Mouse (Mus musculus): ENCODE results near the gene Gucy2d.

The Gucy2d gene

DNA sequence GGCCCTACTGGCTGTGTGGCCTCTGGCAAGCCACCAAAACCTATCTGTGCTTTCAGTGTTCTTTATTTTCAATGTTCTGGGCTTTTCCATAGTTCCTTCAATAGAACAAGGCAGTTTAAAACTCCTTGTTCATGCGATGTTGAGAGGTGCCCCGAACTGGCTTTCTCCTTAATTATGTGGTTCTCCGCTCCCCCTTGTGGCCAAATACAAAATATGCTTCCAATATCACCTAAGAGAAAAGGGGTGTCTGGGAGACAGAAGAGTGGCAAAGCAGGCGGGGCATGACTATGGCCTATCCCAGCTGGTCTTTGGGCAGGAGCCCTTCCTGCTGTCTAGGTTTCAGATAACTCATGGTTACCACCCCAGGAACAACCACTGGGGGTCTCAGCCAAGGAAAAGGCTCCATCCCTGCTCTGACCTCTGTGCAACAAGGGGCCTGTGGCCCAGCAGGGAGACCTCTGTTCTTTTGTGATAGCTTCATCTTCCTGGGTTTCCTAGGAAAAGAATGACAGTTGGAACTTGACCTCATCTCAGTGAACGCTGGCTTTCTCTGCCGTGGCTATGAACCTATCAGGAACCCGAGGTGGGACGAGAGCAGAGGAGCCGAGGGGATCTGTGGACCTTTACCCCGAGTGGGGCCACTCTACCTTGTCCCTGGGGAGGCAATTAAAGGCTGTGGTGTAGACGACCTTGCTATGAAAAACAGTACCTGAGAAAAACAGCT, 7.5 kb downstream of the Gucy2d start:
- peak; percentile 69 for DNase-seq (ENCODE audit: low spot score)

GRCm38 (mm10) chr7:98448309-98448630, 8.1 kb downstream of the Gucy2d start:
- DNase-seq (ENCODE audit: low spot score) = no peak

DNA sequence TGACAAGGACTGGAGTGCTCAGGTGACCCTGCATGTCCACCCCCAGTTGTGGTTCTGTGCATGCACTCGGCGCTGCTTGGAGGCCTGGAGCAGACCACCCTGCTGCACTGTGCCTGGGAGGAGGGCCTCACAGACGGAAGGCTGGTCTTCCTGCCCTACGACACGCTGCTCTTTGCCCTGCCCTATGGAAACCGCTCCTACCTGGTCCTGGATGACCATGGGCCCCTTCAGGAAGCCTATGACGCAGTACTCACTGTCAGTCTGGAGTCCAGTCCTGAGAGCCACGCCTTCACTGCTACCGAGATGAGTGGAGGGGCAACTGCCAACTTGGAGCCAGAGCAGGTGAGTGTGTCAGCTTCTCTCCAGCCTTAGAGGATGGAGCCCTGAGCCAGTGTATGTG, 9.5 kb downstream of the Gucy2d start:
- DNase-seq (ENCODE audit: low spot score) = no peak

- no peak for DNase-seq (ENCODE audit: low spot score)
Observed at GRCm38 (mm10) chr7:98454397-98455120, 14.3 kb downstream of the Gucy2d start.

DNA sequence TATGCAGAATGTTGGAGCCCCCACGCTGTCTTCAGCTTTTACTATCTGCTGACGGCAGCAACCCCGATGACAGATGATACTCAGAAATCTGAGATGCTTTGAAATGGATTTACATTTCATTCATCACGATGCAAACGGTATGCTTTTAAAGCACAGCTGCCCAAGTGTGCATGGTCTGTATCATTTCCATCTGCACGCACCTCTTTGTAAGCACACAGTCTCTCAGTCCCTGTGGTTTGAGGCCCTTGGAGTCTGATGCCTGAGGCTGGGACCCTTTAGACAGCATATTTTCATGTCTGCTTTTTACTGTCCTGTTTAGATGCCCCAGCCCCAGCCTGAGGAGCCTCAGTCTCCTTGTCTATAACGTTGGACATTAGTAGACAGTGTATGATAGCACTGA, 20.1 kb downstream of the Gucy2d start:
- no peak for DNase-seq (ENCODE audit: low spot score)

GRCm38 (mm10) chr7:98469089-98469488, 28.9 kb downstream of the Gucy2d start:
- no peak for DNase-seq (ENCODE audit: low spot score)

- no peak for DNase-seq (ENCODE audit: low spot score)
Observed at GRCm38 (mm10) chr7:98472529-98472928, 32.3 kb downstream of the Gucy2d start.

DNA sequence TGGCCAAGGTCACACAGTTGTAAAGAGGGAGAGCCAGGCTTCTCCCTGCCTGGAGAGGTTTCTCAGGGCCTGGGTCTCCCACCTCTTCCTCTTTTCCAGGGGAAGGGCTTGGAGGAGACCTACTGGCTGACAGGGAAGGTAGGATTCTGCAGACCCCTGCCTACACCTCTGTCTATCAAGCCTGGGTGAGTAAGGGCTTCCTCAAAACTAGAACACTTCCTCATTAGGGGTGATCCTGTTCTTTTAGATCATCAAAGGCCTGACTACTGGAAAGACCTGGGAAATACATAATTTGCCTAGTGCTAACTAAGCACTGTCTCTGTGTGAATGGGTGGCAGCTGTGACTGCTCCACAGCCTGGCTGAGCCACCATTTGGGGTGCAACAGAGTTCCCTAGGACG, 34.3 kb downstream of the Gucy2d start:
- DNase-seq (ENCODE audit: low spot score) = no peak

DNA sequence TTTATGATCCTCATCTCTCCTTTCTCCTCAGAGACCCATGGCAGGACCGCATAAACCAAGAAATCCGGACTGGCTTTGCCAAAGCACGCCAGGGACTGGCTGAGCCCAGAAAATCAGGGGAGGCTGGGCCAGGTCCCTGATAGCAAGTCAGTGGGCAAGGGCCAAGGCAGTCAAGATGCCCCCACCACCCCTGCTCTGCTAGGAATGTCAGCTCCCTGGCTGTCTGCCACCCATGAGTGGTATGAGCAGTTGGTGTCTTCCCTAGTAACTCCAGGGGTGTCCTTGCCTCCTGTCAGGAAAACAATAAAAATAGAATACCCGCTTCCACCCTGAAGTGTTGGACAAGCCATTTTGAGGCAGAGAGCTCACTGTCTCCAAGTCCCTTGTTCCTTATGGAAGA, 36.9 kb downstream of the Gucy2d start:
- no peak for DNase-seq (ENCODE audit: low spot score)

- DNase-seq (ENCODE audit: low spot score) = no peak
Observed at GRCm38 (mm10) chr7:98480481-98480880, 40.3 kb downstream of the Gucy2d start.

- peak; percentile 82 for DNase-seq (ENCODE audit: low spot score)
Observed at GRCm38 (mm10) chr7:98481066-98481734, 41.0 kb downstream of the Gucy2d start.

DNA sequence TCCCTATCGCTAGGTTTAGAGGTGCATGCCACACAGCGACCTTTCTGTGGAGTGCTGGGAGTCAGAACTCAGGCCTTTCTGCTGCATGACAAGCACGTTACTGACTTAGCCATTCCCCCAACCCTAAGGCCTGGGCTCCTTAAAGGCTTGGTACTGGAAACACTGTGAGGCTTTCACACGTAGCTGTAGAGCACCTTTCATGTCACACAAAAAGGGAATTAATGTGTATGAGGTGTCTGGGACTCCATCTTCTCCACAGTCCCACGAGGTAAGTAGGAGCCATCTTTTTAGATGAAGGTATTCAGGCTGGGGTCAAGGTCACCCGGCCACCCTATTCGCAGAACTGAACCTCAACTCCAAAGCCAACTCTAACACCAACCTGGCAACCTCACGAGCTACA, 41.6 kb downstream of the Gucy2d start:
- DNase-seq (ENCODE audit: low spot score) = no peak

- no peak for DNase-seq (ENCODE audit: low spot score)
Observed at GRCm38 (mm10) chr7:98482551-98483267, 42.5 kb downstream of the Gucy2d start.

DNA sequence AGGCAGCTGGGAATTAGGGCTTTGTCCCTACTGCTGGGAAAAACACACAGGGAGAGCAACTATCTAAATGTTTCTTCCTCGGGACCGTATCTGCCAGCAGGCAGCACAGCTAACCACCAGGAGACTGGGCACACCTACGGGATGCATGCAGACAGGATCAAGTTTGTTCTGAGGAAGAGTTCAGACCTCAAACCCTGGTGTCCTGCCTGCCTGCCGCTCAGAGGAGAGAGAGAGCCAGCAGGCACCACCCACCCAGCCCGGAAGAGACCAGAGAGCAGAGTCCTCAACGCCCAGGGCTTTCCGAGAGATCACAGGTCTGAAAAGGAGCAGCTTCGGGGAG, 43.0 kb downstream of the Gucy2d start:
- no peak for DNase-seq (ENCODE audit: low spot score)

DNA sequence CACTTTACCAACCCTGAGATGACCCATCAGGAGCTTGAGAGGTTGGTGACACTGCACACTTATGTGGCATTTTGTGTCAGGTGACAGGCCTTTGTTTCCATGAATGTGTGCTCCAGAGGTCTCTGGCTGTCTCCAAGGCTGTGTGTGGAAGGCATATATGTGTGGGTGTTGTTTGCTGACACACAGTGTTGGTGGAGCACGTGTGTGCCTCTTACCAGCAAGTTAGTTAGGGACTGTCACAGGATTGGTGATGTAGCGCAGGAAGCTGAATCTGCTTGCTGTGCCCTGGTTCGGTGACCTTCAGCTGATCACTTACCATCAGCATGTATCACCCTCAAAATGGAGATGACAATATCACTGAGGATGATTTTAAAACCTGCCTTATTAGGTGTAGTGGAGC, 44.7 kb downstream of the Gucy2d start:
- no peak for DNase-seq (ENCODE audit: low spot score)

DNA sequence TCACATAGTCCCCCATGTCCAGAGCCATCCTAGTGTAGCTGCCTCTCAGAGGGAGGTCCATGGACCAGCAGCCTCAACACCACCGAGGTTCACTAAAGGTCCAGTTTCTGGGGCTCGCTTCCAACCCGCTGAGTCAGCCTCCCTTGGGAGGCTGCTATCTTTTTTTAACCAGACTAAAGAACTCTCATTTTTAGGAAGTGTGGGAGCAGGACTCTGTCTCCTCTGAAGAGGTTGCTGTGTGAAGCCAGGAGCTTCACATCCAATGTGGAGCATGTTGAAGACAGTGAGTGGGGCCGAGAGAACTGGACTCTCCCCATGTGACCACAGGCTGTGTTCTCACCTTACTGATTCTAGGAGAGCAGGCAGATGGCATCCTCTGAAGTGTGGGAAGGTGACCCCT, 45.3 kb downstream of the Gucy2d start:
- peak; percentile 18 for DNase-seq (ENCODE audit: low spot score)

DNA sequence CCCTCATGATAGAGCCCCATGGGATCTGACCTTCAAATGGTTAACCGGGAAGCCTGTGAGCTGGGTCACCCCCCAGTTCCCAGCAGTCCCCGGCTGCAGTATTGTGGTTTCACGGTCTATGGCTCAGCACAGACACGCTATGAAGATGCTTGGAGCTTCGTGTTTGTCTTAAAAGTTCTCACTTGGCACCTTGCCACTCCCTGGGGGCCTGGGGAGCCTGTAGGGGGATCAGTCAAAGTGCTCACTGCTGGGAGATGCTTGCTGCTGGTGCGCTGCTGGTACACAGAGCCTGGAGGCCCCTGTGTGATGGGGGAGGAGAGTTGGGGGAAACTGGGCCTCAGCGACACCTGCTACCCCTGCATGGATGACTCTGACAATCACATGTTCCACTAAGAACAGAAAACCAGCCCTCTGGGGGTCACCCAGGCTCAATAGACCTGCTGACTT, 46.3 kb downstream of the Gucy2d start:
- no peak for DNase-seq (ENCODE audit: low spot score)

DNA sequence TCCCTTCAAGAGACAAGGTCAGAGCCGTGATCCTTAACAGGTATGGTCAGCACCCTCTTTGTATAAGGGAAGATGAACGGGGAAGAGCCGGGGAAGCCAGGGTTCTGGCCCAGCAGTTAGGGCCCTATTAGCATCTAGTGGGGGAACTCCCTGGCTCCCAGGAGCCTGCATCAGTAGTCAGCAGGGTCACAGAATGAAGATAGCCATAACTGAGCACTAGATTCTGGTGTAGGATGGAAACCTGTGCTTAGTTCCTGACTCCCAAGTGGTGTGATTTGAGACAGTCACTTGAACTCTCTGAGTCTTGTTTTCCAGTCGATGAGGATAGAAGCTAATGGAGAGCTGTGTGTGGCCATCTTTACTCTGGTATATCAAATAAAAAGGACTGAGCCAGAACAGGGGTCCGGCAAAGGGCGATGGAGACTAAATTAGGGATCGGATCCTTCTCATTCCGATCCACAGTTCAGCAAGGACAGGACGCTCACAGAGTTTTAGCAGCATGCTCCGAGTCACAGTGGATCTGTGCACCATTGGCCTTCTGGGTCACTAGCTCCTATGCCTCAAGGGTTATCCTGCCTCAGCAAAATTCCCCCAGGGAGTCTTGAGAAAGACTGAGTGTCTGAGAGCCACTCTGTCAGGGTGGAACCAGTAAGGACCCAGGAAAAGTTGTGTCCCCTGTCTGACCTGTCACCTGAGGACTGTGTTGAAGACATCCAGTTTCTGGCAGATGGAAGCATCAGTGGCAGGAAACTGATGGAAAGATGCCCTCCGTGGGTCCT, 47.2 kb downstream of the Gucy2d start:
- DNase-seq (ENCODE audit: low spot score) = no peak

DNA sequence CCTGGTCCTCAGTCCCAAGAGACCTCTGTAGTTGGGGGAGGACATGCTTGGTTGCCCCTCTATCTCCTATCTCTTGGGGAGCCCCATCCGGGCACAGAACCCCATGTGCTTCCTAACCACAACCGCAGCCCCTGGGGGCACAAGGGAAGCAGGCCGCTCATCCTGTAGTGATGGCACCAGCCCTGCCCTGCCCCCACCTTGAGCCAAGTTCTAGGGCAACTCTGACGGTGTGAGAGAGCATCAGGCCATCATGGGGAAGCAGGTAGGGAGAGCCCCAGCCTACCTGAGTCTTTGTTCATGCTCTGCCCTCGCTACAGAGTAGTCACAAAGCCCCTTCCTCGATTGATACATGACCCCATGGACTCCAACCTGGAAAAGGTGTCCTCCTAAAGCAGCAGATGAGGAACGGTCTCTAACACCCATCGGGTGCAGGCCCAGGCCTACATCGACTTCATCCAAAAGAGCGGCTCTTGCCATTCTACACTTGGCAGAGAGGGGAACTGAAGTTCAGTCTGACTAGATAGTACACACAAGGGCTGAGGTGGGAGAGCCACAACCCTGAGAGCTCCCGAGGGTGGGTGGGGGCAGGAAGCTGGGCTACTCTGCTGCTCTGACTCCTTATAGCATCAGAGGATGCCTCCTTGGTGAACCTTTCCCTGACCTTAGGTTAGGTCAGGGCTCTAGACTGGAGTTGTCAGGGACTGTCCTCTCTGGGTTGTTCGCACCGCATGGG, 48.3 kb downstream of the Gucy2d start:
- DNase-seq (ENCODE audit: low spot score) = no peak

DNA sequence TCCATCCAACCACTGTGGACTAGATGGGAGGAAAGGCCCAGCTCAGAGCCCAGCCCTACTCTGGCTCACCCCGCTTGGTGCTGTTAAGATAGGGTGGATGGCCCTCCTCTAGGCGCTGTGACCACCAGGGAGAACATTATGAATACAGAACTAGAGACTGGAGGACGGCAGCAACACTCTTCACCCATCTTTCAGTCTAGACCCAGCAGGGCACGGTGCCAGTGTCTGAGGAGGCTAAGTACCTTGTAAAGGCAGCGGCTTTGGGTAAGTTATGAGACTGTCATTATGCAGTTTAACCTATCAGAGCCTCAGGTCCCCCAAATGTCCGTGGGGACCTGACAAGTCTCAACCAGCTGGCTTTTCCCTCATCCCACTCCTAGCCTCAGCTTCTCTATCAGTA, 48.9 kb downstream of the Gucy2d start, which contains the start of gene Lrrc32:
Gene Lrrc32 (plus strand): TSS at position 153 of the 400 bp plus-strand sequence.
- DNase-seq (ENCODE audit: low spot score) = no peak

DNA sequence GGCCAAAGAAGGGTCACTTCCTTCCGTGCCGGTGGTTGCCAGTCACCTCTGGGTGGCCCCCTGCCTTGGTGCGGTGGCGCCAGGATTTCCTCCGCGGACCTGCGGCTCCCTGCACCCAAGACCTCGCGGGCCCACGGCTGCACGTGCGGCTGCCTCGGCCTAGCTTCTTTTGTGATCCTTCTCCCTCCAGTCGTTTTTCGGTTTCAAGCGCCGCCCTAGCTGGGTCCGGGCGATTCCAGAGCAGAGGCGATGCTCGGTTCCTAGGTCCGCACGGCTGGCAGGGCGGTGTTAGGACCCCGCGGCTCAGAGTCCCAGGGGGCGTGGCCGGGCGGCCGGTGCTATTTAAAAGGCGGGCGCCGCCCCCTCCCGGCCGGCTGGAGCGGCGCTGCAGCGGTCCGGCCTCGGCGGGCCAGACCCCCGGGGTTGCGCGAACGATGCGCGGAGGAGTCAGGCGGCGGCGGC, 49.4 kb downstream of the Gucy2d start:
- no peak for DNase-seq (ENCODE audit: low spot score)
